Mouse (Mus musculus): ENCODE measurements around the gene Ahnak.

- TF ChIP-seq CTCF (IDR thresholded peaks at IDR 0.05; ENCODE audit: insufficient read depth, low read length) (no peak), POLR2A (IDR thresholded peaks at IDR 0.05; ENCODE audit: borderline replicate concordance, extremely low read depth, low read depth, low read length) (peak; percentile 80; the same call in 1 of the 2 replicates)
Observed at GRCm38 (mm10) chr19:8966590-8967372, 22.3 kb upstream of the Ahnak start, which contains the start of gene Eef1g.

All from lung, adult 2 months (tissue).